ENCODE assay signal across 36 mouse cellular contexts in genomic region chr11:64386333-64386732, GRCm38 (mm10). TPM values are rescaled to one million over a fixed set of nuclear protein-coding genes. Genes with fewer than 3 reads are reported as not detected.
"Had no signal": no experiment of that assay in that cellular context is flagged by ENCODE, and none has a peak within 500 bp of the region (broad histone marks: within the 10 kb centered on the region; RNA-seq: fewer than 3 reads in every experiment).

No protein-coding gene starts in this region.

- DNase-seq: left cerebral cortex, postnatal 4 days; liver; liver, embryonic 13.5 days; liver, postnatal 0 days; lung, adult 18-20 months; lung, adult 2 months; lung, embryonic 14.5 days; lung, postnatal 10 days; lung, postnatal 14 days; lung, postnatal 36 days; lung, postnatal 4 days; midbrain, embryonic 14.5 days had no signal

- ATAC-seq: liver, embryonic 12.5 days; liver, postnatal 0 days; lung, postnatal 0 days; midbrain, embryonic 13.5 days; midbrain, embryonic 15.5 days; midbrain, embryonic 16.5 days had no signal

- H3K27ac ChIP-seq: limb, embryonic 10.5 days; limb, embryonic 12.5 days; limb, embryonic 13.5 days; limb, embryonic 15.5 days; liver, embryonic 12.5 days; liver, embryonic 13.5 days; liver, embryonic 14.5 days; liver, embryonic 15.5 days; lung, embryonic 15.5 days; macrophage; midbrain, embryonic 10.5 days; midbrain, embryonic 12.5 days; midbrain, embryonic 13.5 days; midbrain, embryonic 15.5 days; neural tube, embryonic 12.5 days had no signal

- H3K4me3 ChIP-seq: limb, embryonic 10.5 days; limb, embryonic 12.5 days; limb, embryonic 13.5 days; limb, embryonic 15.5 days; liver, embryonic 12.5 days; liver, embryonic 13.5 days; liver, embryonic 15.5 days; lung, embryonic 15.5 days; megakaryocyte, embryonic 14.5 days; midbrain, embryonic 10.5 days; midbrain, embryonic 12.5 days; midbrain, embryonic 13.5 days; midbrain, embryonic 15.5 days; myocyte; neural tube, embryonic 12.5 days had no signal

RNA-seq across cellular contexts. Expression of gene Hs3st3a1, which starts 48.8 kb away (rescaled TPM):
- total RNA-seq: megakaryocyte progenitor cell, adult 5-6 weeks; megakaryocyte, adult 5-6 weeks; megakaryocyte-erythroid progenitor cell, adult 5-6 weeks; monocyte, adult 5-6 weeks had no signal

RNA-seq across cellular contexts. Expression of gene F930015N05Rik, which starts 50.1 kb away (rescaled TPM):
- total RNA-seq: left cerebral cortex, postnatal 10 days; liver, adult 2 months; megakaryocyte progenitor cell, adult 5-6 weeks; megakaryocyte, adult 5-6 weeks; megakaryocyte-erythroid progenitor cell, adult 5-6 weeks; monocyte, adult 5-6 weeks had no signal
